Mouse (Mus musculus) lung, postnatal 0 days (tissue): ENCODE measurements around the gene Rbm44.

ENCODE experiments used
- CTCF ChIP-seq: IDR thresholded peaks from 2 replicates; pipeline ENCODE4 v1.5.1; 2016; ENCODE audit warnings: antibody characterized with exemption, mild to moderate bottlenecking
- EP300 ChIP-seq: IDR thresholded peaks from 2 replicates; pipeline ENCODE4 v1.6.1; 2016; ENCODE audit warnings: antibody characterized with exemption, mild to moderate bottlenecking, control low read depth

GRCm38 (mm10) chr1:91176871-91177270 lies 32.0 kb downstream of the Rbm44 start:
- TF ChIP-seq CTCF (no peak), EP300 (no peak)
